Comparison of ENCODE assay signal across 12 mouse cellular contexts in genomic region chr1:37077266-37077665, GRCm38 (mm10). TPM values are rescaled to one million over a fixed set of nuclear protein-coding genes. Genes with fewer than 3 reads are reported as not detected.
DNase-seq lines count a peak whose midpoint lies in the region; TF ChIP-seq lines count a peak whose summit lies in the region.
"Had no signal": no experiment of that assay in that cellular context is flagged by ENCODE, and none has a peak within 500 bp of the region (broad histone marks: within the 10 kb centered on the region; RNA-seq: fewer than 3 reads in every experiment).

No protein-coding gene starts in this region.

- DNase-seq in gastrocnemius, adult 18-20 months (ENCODE audit: low spot score), result peak; percentile 12
- DNase-seq in gastrocnemius, postnatal 25 days, result no peak
- peak; percentile 17 to 53 for DNase-seq in left cerebral cortex, postnatal 25 days (ENCODE audit: low spot score in 2 of 2)
- no peak for DNase-seq in left cerebral cortex, adult 18-20 months (ENCODE audit: low spot score in 2 of 2)
- DNase-seq in R1 (ENCODE audit: low read depth, low spot score), result peak; percentile 57
- peak; percentile 17 for DNase-seq in skeletal muscle tissue, adult 2 months (ENCODE audit: low read depth, low spot score)
- DNase-seq in cerebellum, adult 2 months, result no peak
- DNase-seq in hindbrain, embryonic 10.5 days (ENCODE audit: low spot score), result no peak
- DNase-seq: cerebellum, adult 8-10 months; lung, adult 18-20 months had no signal

- H3K4me3 ChIP-seq in cerebellum, adult 2 months (replicated peaks; ENCODE audit: insufficient read depth, low read depth, low read length), result no peak overlapping the region
- H3K4me3 ChIP-seq in hindbrain, embryonic 10.5 days, result no peak overlapping the region
- H3K4me3 ChIP-seq: midbrain, embryonic 15.5 days had no signal

- no peak for TF ChIP-seq POLR2A in cerebellum, adult 2 months (IDR thresholded peaks at IDR 0.05; ENCODE audit: borderline replicate concordance, insufficient read depth, low read length)

- H3K27me3 ChIP-seq in cerebellum, adult 2 months (ENCODE audit: control insufficient read depth, insufficient read depth, low read length), result no peaks in the 10 kb centered on the region
- H3K27me3 ChIP-seq in hindbrain, embryonic 10.5 days (ENCODE audit: insufficient read depth, poor library complexity, severe bottlenecking), result no peaks in the 10 kb centered on the region
- H3K27me3 ChIP-seq: midbrain, embryonic 15.5 days had no signal

- H3K27ac ChIP-seq in cerebellum, adult 2 months (ENCODE audit: insufficient read depth, low read length), result no peak overlapping the region
- H3K27ac ChIP-seq in hindbrain, embryonic 10.5 days, result no peak overlapping the region
- H3K27ac ChIP-seq: macrophage; midbrain, embryonic 15.5 days had no signal

- no peaks in the 10 kb centered on the region for H3K9me3 ChIP-seq in hindbrain, embryonic 10.5 days
- H3K9me3 ChIP-seq: midbrain, embryonic 15.5 days had no signal

- intact Hi-C loops in left cerebral cortex, postnatal 25 days (cut with DNase I), result loop anchor here (5.0 kb wide), 1 partner anchor 85 kb away; no protein-coding TSS in a partner anchor

- no peaks in the 10 kb centered on the region for H3K36me3 ChIP-seq in hindbrain, embryonic 10.5 days
- H3K36me3 ChIP-seq: midbrain, embryonic 15.5 days had no signal

- no peaks in the 10 kb centered on the region for H3K4me1 ChIP-seq in cerebellum, adult 2 months (ENCODE audit: control insufficient read depth, insufficient read depth, low read length)
- H3K4me1 ChIP-seq in hindbrain, embryonic 10.5 days (replicated peaks), result no peaks in the 10 kb centered on the region

- no peak for TF ChIP-seq CTCF in cerebellum, adult 2 months (IDR thresholded peaks at IDR 0.05; ENCODE audit: borderline replicate concordance, insufficient read depth, low read depth, low read length)

- WGBS in cerebellum, adult 2 months, result 43% methylated on average over 9 of the region's 9 CpGs
- 83% methylated on average over 9 of the region's 9 CpGs for WGBS in hindbrain, embryonic 10.5 days

RNA-seq across cellular contexts. Expression of gene Vwa3b, which starts 50.9 kb away (rescaled TPM):
- total RNA-seq in gastrocnemius, adult 18-20 months (2021), result 100 to 1,000 TPM in 1 of 2 experiments, 10 to 100 TPM in 1; 85.9 to 109 TPM
- total RNA-seq in gastrocnemius, postnatal 25 days (2021), result 10 to 100 TPM; 34.6 to 57.2 TPM
- total RNA-seq in left cerebral cortex, postnatal 25 days (2021), result 1 to 10 TPM; 1.7 to 2.1 TPM
- 1 to 10 TPM in 1 of 2 experiments, under 1 TPM in 1; 0.91 to 1.7 TPM for total RNA-seq in left cerebral cortex, adult 18-20 months (2021)
- 0.22 and 0.56 TPM in 2 replicates for polyA plus RNA-seq in cerebellum, adult 2 months (2012; rRNA removed)
- polyA plus RNA-seq in hindbrain, embryonic 10.5 days (2016; fragmentation: Nextera tagmentation; extraction: Ambion mirVana), result 0.34 and 1.1 TPM in 2 replicates
- polyA plus RNA-seq: macrophage had no signal

Comparison
In these comparisons a context has a peak if more than half of its experiments do, and no peak if none do; other contexts are left out.
1. DNase-seq: peak in gastrocnemius, adult 18-20 months (single experiment), left cerebral cortex, postnatal 25 days (2 of 2), R1 (single experiment) and skeletal muscle tissue, adult 2 months (single experiment); none in gastrocnemius, postnatal 25 days (single experiment), left cerebral cortex, adult 18-20 months (0 of 2), cerebellum, adult 2 months (0 of 2) and hindbrain, embryonic 10.5 days (single experiment).
2. RNA of gene Vwa3b, which starts 50.9 kb away (total RNA-seq): 85.9 to 109 TPM in gastrocnemius, adult 18-20 months and 34.6 to 57.2 TPM in gastrocnemius, postnatal 25 days; 1.7 to 2.1 TPM in left cerebral cortex, postnatal 25 days and 0.91 to 1.7 TPM in left cerebral cortex, adult 18-20 months; every median in the first group is over 10 times any median in the second.